Mouse (Mus musculus) heart, embryonic 11.5 days (tissue): ENCODE measurements around the gene Creb3l1. TPM values are rescaled to one million over a fixed set of nuclear protein-coding genes. Genes with fewer than 3 reads are reported as not detected.

Source experiments
- ATAC-seq: fragments of 200-750 bp; cut with Nextera tagmentation; replicated peaks from 2 replicates; pipeline ENCODE4 v1.8.0; 2017; ENCODE audit warnings: moderate library complexity; ENCODE audit not compliant: insufficient number of reproducible peaks, low FRiP score, low TSS enrichment
- H3K27ac ChIP-seq: fragments of 300-500 bp; sonication (generic); 2 replicates; pipeline ENCODE4 v1.5.1; 2014; ENCODE audit warnings: mild to moderate bottlenecking, low read depth, low read length
- H3K27me3 ChIP-seq: fragments of 300-500 bp; sonication (generic); 2 replicates; pipeline ENCODE4 v1.6.1; 2014; ENCODE audit warnings: mild to moderate bottlenecking, low read length, mixed read lengths; ENCODE audit not compliant: control insufficient read depth, insufficient read depth
- H3K36me3 ChIP-seq: fragments of 300-500 bp; sonication (generic); 2 replicates; pipeline ENCODE4 v1.6.1; 2014; ENCODE audit warnings: mild to moderate bottlenecking, low read length, moderate library complexity, mixed read lengths; ENCODE audit not compliant: control insufficient read depth, insufficient read depth
- H3K4me1 ChIP-seq: fragments of 300-500 bp; sonication (generic); 2 replicates; pipeline ENCODE4 v1.6.1; 2014; ENCODE audit warnings: low read length; ENCODE audit not compliant: control insufficient read depth, insufficient read depth
- H3K4me2 ChIP-seq: fragments of 300-500 bp; sonication (generic); 2 replicates; pipeline ENCODE4 v1.6.1; 2014; ENCODE audit warnings: mild to moderate bottlenecking, moderate library complexity
- H3K4me3 ChIP-seq: fragments of 300-500 bp; sonication (generic); 2 replicates; pipeline ENCODE4 v1.5.1; 2014; ENCODE audit warnings: low read depth, low read length
- H3K9ac ChIP-seq: fragments of 300-500 bp; sonication (generic); 2 replicates; pipeline ENCODE4 v1.6.1; 2014; ENCODE audit warnings: mild to moderate bottlenecking, low read depth, low read length, moderate library complexity
- H3K9me3 ChIP-seq: fragments of 300-500 bp; sonication (generic); replicated peaks from 2 replicates; pipeline ENCODE4 v1.6.1; 2016; ENCODE audit warnings: low read length; ENCODE audit not compliant: control insufficient read depth
- WGBS: fragments of 180-500 bp; shearing (Covaris S2); extraction: QIAGEN DNeasy Blood & Tissue Kit; methylation state at CpG from one replicate; pipeline ENCODE4 v1.1.7; 2014; ENCODE audit not compliant: insufficient replicate concordance; 5-methylcytosine and 5-hydroxymethylcytosine counted together
- polyA plus RNA-seq: library from polyadenylated mRNA; unstranded; fragments of >200 nt; fragmentation: Nextera tagmentation; extraction: Ambion mirVana; gene quantifications from 2 replicates; pipeline ENCODE4 v1.2.1, GENCODE M21; 2014

Gene Creb3l1
- polyA plus RNA-seq, 1 experiment from 2014 or later, result 8.2 TPM

DNA sequence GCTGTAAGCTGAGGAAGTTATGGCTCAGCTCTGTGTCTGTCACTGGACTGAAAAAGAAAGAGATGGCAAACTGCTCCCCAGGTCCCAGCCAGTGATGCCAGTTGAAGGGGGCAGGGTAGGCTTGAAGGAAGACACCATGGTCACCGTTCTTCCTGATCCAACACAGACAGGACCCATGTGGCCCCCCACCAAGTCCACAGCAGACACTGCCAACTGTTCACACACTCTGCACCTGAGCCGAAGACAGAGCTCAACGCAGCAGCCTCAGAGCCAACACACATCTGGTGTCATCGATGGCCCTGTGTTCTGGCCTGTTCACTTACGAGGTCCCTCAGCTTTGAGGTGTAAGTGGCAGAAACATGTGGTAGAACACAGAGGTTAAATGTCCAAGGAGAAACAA is 63.8 kb downstream of the Creb3l1 start:
- Histone ChIP-seq H3K36me3 (no peaks in the 10 kb centered on the region), H3K4me2 (no peak overlapping the region), H3K27ac (no peak overlapping the region), H3K4me3 (no peak overlapping the region), H3K9ac (no peak overlapping the region), H3K4me1 (peaks cover 73% of the 10 kb centered on the region), H3K27me3 (no peaks in the 10 kb centered on the region), H3K9me3 (no peaks in the 10 kb centered on the region)
- WGBS, result 87% methylated on average over 5 of the region's 5 CpGs
- ATAC-seq, result no peak

DNA sequence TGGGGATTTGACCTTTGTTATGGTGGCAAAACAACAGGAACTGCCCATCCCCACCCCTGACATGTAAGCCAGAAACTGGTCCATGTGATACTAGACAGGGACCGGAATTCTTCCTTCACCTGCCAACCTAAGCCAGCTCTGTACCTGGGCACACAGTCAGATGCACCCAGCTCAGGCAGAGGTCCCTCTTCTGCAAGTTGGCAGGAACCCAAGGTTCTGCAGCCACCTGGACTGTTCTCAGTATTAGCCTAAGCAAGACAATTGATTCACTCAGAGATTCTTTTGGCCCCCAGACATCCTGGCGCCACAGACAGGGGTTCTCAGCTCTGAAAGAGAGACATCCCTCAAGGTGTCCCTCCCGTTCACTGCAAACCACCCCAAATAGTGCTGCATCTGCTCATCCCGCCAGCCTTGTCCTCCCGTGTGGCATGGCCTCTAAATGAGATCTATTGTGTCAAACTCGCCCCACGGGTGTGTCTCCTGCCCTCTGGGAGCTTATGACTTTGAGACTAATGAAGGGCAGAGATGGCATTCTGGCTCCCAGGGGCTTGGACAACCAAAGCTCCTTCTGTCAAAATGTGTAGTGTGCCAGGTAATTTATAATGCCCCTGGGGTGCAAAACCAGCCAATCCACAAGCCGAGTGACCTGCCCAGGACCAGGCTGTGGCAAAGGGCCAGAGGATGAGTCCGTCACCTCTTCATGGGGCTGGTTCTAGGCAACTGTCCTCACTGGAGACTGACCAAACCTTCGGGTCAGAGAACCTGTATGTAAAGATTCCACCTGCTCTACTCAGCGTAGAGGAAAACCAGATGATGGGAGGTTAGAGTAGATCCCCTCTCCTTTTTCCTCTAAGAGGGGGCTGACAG is 64.5 kb downstream of the Creb3l1 start:
- no peaks in the 10 kb centered on the region for H3K36me3 ChIP-seq
- peaks cover 73% of the 10 kb centered on the region for H3K4me1 ChIP-seq
- no peak overlapping the region for H3K4me3 ChIP-seq
- no peaks in the 10 kb centered on the region for H3K9me3 ChIP-seq
- no peak for ATAC-seq
- H3K27me3 ChIP-seq, result no peaks in the 10 kb centered on the region
- no peak overlapping the region; the same call in 1 of the 2 replicates for H3K4me2 ChIP-seq
- no peak overlapping the region for H3K27ac ChIP-seq
- peak overlapping the region; percentile 59; the same call in 1 of the 2 replicates for H3K9ac ChIP-seq
- WGBS, result 80% methylated on average over 11 of the region's 11 CpGs

- peaks cover 74% of the 10 kb centered on the region for H3K4me1 ChIP-seq
- no peaks in the 10 kb centered on the region for H3K36me3 ChIP-seq
- ATAC-seq, result no peak
- H3K9me3 ChIP-seq, result no peaks in the 10 kb centered on the region
- H3K4me2 ChIP-seq, result no peak overlapping the region; the same call in 1 of the 2 replicates
- no peak overlapping the region for H3K4me3 ChIP-seq
- H3K9ac ChIP-seq, result peak overlapping the region; percentile 59; the same call in 1 of the 2 replicates
- WGBS, result 42% methylated on average over 10 of the region's 10 CpGs
- H3K27ac ChIP-seq, result no peak overlapping the region
- H3K27me3 ChIP-seq, result no peaks in the 10 kb centered on the region
Observed at GRCm38 (mm10) chr2:91958701-91959457, 65.4 kb downstream of the Creb3l1 start.

DNA sequence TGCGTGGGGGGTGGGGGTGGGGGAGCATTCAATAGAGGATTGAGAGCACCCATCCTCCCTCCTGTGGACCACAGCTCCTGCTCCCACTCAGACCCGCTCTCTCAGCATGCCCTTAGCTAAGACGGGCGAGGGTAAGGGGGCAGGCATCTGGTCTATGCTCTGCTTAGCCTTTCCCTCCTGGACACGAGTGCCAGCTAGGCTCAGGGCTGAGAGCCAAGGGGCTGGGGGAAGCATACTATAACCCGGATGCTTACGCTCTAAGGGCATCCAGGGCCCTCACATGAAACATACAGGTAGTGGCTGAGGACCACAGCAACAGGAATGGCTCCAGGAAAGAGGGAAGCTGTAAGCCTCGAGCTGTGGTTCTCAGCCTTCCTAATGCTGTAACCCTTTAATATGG is 66.3 kb downstream of the Creb3l1 start:
- Histone ChIP-seq H3K27ac (no peak overlapping the region; the same call in 1 of the 2 replicates), H3K36me3 (no peaks in the 10 kb centered on the region), H3K9me3 (no peaks in the 10 kb centered on the region), H3K4me2 (0 out of 2 replicates have a peak overlapping the region, but pooled peaks have one; percentile 54), H3K27me3 (no peaks in the 10 kb centered on the region), H3K9ac (no peak overlapping the region), H3K4me1 (peaks cover 80% of the 10 kb centered on the region), H3K4me3 (no peak overlapping the region)
- WGBS, result 86% methylated on average over 8 of the region's 8 CpGs
- no peak for ATAC-seq

DNA sequence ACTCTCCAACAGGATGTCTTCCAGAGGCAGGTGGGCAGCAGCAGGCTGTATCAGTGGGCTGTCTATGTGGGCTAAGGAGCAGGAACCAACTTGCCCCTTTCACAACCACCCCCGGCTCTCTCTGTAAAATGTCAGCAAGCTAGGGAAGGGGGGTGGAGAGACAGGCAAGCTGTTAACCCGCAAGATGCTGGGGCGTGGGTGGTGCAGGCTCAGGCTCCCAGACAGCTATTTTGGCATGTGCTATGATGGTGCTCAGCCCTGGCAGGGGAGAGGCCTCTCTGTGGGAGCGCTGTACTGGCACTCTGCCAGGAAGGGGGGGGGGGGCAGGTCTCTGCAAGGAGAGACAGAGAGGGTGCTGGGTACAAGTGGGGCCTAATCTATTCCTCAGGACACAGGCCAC is 67.2 kb downstream of the Creb3l1 start:
- WGBS, result 13% methylated on average over 4 of the region's 4 CpGs
- Histone ChIP-seq H3K27me3 (no peaks in the 10 kb centered on the region), H3K27ac (peak overlapping the region; percentile 85), H3K4me2 (peak overlapping the region; percentile 54), H3K9ac (peak overlapping the region; percentile 34; the same call in 1 of the 2 replicates), H3K4me1 (peaks cover 75% of the 10 kb centered on the region), H3K4me3 (no peak overlapping the region), H3K36me3 (no peaks in the 10 kb centered on the region), H3K9me3 (no peaks in the 10 kb centered on the region)
- ATAC-seq, result peak; percentile 71

DNA sequence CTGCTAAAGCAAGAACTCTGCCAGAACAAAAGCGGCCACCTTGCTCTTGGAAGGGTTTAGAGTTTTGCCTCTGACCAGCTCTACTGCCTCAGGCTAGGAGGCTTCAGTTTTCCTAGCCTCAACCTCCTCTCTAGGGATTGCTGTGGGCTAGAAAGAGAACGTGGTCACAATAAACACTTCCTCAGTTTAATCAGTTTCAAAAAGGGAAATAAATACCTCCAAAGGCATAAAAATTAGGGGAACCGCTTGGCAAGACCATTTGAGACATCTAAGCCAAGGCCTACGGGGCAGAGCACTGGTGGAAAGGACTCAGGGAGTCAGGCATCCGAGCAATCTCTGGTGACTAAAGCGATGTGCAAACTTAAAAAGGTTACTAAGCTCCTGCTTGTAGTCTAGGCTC is 68.4 kb downstream of the Creb3l1 start:
- Histone ChIP-seq H3K4me1 (peaks cover 72% of the 10 kb centered on the region), H3K27ac (no peak overlapping the region)
- no peak for ATAC-seq

DNA sequence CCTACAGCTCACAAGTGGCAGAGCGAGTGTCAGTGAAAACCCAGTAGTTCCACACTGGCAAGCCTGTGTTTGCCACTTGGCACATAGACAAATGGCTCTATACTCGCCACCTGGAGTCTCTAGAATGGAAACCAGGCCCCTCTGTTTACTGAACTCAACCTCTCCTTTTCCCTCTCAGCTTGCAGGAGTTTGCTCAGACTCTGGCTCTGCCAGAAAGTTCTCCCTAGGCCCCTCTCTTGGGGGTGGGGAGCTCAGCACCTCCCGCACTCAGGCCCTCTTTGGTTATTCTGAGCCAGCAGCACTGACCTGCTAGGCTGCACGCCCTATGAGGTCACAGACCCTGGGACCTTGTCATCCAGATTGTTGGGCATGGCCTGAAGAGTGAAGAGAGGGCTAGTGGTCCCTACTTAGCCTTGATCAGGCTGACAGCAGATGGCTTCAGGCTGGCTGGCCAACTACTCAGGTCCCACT is 69.1 kb downstream of the Creb3l1 start:
- Histone ChIP-seq H3K4me3 (no peak overlapping the region), H3K9me3 (no peaks in the 10 kb centered on the region), H3K4me1 (peaks cover 76% of the 10 kb centered on the region), H3K36me3 (no peaks in the 10 kb centered on the region), H3K27ac (no peak overlapping the region), H3K4me2 (no peak overlapping the region), H3K27me3 (no peaks in the 10 kb centered on the region), H3K9ac (peak overlapping the region; percentile 39; the same call in 1 of the 2 replicates)
- ATAC-seq, result no peak
- WGBS, result 74% methylated on average over 4 of the region's 4 CpGs

More for the DNA sequence above, 68.4 kb downstream of the Creb3l1 start:
- WGBS, result 77% methylated on average over 6 of the region's 6 CpGs
- H3K4me3 ChIP-seq, result no peak overlapping the region
- no peak overlapping the region for H3K4me2 ChIP-seq
- H3K9ac ChIP-seq, result peak overlapping the region; percentile 39; the same call in 1 of the 2 replicates
- no peaks in the 10 kb centered on the region for H3K27me3 ChIP-seq
- H3K36me3 ChIP-seq, result no peaks in the 10 kb centered on the region
- no peaks in the 10 kb centered on the region for H3K9me3 ChIP-seq

- Histone ChIP-seq H3K4me3 (no peak overlapping the region), H3K27ac (peak overlapping the region; percentile 77), H3K9me3 (no peaks in the 10 kb centered on the region), H3K4me2 (peak overlapping the region; percentile 21), H3K9ac (peak overlapping the region; percentile 43; the same call in 1 of the 2 replicates), H3K27me3 (no peaks in the 10 kb centered on the region), H3K4me1 (peaks cover 77% of the 10 kb centered on the region), H3K36me3 (no peaks in the 10 kb centered on the region)
- ATAC-seq, result no peak
- WGBS, result 7% methylated on average over 5 of the region's 5 CpGs
Observed at GRCm38 (mm10) chr2:91953825-91954224, 70.5 kb downstream of the Creb3l1 start.
